In genomic region chr13:52756005-52756404, GRCm38 (mm10) we compare ENCODE assay signal across 18 mouse cellular contexts.
DNase-seq lines count a peak whose midpoint lies in the region; ATAC-seq and TF ChIP-seq lines count a peak whose summit lies in the region.
"Had no signal": no experiment of that assay in that cellular context is flagged by ENCODE, and none has a peak within 500 bp of the region (broad histone marks: within the 10 kb centered on the region; RNA-seq: fewer than 3 reads in every experiment).

No protein-coding gene starts in this region.

- no peaks in the 10 kb centered on the region for H3K9me3 ChIP-seq in hindbrain, postnatal 0 days (ENCODE audit: low read length)
- no peaks in the 10 kb centered on the region for H3K9me3 ChIP-seq in hindbrain, embryonic 10.5 days
- H3K9me3 ChIP-seq: embryonic facial prominence, embryonic 12.5 days; hindbrain, embryonic 12.5 days; limb, embryonic 12.5 days; liver, embryonic 13.5 days had no signal

- no peak overlapping the region for H3K9ac ChIP-seq in hindbrain, postnatal 0 days (replicated peaks; ENCODE audit: low read length)
- H3K9ac ChIP-seq: embryonic facial prominence, embryonic 12.5 days; hindbrain, embryonic 12.5 days; limb, embryonic 12.5 days; liver, embryonic 13.5 days had no signal

- no peak overlapping the region for H3K4me3 ChIP-seq in hindbrain, postnatal 0 days (ENCODE audit: low read length)
- H3K4me3 ChIP-seq in hindbrain, embryonic 10.5 days, result no peak overlapping the region
- no peak overlapping the region for H3K4me3 ChIP-seq in lung, adult 2 months (replicated peaks; ENCODE audit: extremely low read depth, low read depth, low read length)
- H3K4me3 ChIP-seq: embryonic facial prominence, embryonic 12.5 days; hindbrain, embryonic 12.5 days; limb, embryonic 12.5 days; liver, embryonic 13.5 days had no signal

- H3K27ac ChIP-seq in hindbrain, postnatal 0 days, result no peak overlapping the region
- H3K27ac ChIP-seq in hindbrain, embryonic 10.5 days, result no peak overlapping the region
- H3K27ac ChIP-seq: embryonic facial prominence, embryonic 12.5 days; hindbrain, embryonic 12.5 days; kidney, postnatal 0 days; limb, embryonic 12.5 days; liver, embryonic 13.5 days; stomach, postnatal 0 days had no signal

- H3K4me2 ChIP-seq in hindbrain, postnatal 0 days (ENCODE audit: low read depth, low read length), result no peak overlapping the region
- H3K4me2 ChIP-seq: embryonic facial prominence, embryonic 12.5 days; hindbrain, embryonic 12.5 days; limb, embryonic 12.5 days; liver, embryonic 13.5 days had no signal

- TF ChIP-seq POLR2A in lung, adult 2 months (IDR thresholded peaks at IDR 0.05; ENCODE audit: borderline replicate concordance, extremely low read depth, low read depth, low read length), result no peak

- WGBS in hindbrain, postnatal 0 days, result 45% methylated on average over 10 of the region's 10 CpGs
- WGBS in hindbrain, embryonic 10.5 days, result 74% methylated on average over 10 of the region's 10 CpGs
- 47% methylated on average over 10 of the region's 10 CpGs for WGBS in lung, adult 2 months

- H3K4me1 ChIP-seq in hindbrain, postnatal 0 days (ENCODE audit: insufficient read depth, low read length), result no peaks in the 10 kb centered on the region
- peaks cover 13% of the 10 kb centered on the region for H3K4me1 ChIP-seq in hindbrain, embryonic 10.5 days (replicated peaks)
- H3K4me1 ChIP-seq in lung, adult 2 months (ENCODE audit: control insufficient read depth, insufficient read depth, low read length), result peaks cover 3% of the 10 kb centered on the region
- H3K4me1 ChIP-seq: embryonic facial prominence, embryonic 12.5 days; hindbrain, embryonic 12.5 days; limb, embryonic 12.5 days; liver, embryonic 13.5 days had no signal

- no peaks in the 10 kb centered on the region for H3K36me3 ChIP-seq in hindbrain, postnatal 0 days (ENCODE audit: insufficient read depth, low read length)
- H3K36me3 ChIP-seq in hindbrain, embryonic 10.5 days, result no peaks in the 10 kb centered on the region
- H3K36me3 ChIP-seq: embryonic facial prominence, embryonic 12.5 days; hindbrain, embryonic 12.5 days; limb, embryonic 12.5 days; liver, embryonic 13.5 days had no signal

- peak; percentile 28 for DNase-seq in hindbrain, postnatal 0 days (ENCODE audit: low spot score)
- no peak for DNase-seq in hindbrain, embryonic 10.5 days (ENCODE audit: low spot score)
- DNase-seq in lung, adult 2 months, result peak; percentile 30
- peak; percentile 69 for DNase-seq in lung, postnatal 36 days
- DNase-seq in embryo, embryonic 10.5 days (ENCODE audit: low spot score), result no peak
- no peak for DNase-seq in adrenal gland, postnatal 10 days
- DNase-seq: cerebellum, postnatal 10 days; heart, adult 11 months; liver, embryonic 13.5 days; thymus, postnatal 25 days had no signal

- no peak for ATAC-seq in hindbrain, postnatal 0 days
- ATAC-seq in erythroblast, adult 5-6 weeks (replicated peaks; ENCODE audit: low FRiP score, poor library complexity, severe bottlenecking), result 0 out of 2 replicates have a peak, but pooled peaks have one; percentile 18
- ATAC-seq in granulocyte monocyte progenitor cell, adult 5-6 weeks (replicated peaks; ENCODE audit: poor library complexity, severe bottlenecking), result no peak
- ATAC-seq: Patski had no signal

- TF ChIP-seq CTCF in hindbrain, postnatal 0 days (IDR thresholded peaks at IDR 0.05; ENCODE audit: low read depth), result no peak
- no peak for TF ChIP-seq CTCF in lung, adult 2 months (IDR thresholded peaks at IDR 0.05; ENCODE audit: insufficient read depth, low read length)

- no peaks in the 10 kb centered on the region for H3K27me3 ChIP-seq in hindbrain, postnatal 0 days (ENCODE audit: insufficient read depth, low read length)
- peaks cover 4% of the 10 kb centered on the region; the same call in 1 of the 2 replicates for H3K27me3 ChIP-seq in hindbrain, embryonic 10.5 days (ENCODE audit: insufficient read depth, poor library complexity, severe bottlenecking)
- H3K27me3 ChIP-seq: embryonic facial prominence, embryonic 12.5 days; hindbrain, embryonic 12.5 days; limb, embryonic 12.5 days; liver, embryonic 13.5 days; Patski had no signal

Comparison
In these comparisons a context has a peak if more than half of its experiments do, and no peak if none do; other contexts are left out.
1. DNase-seq: peak in hindbrain, postnatal 0 days (single experiment), lung, adult 2 months (single experiment) and lung, postnatal 36 days (single experiment); none in hindbrain, embryonic 10.5 days (single experiment), embryo, embryonic 10.5 days (single experiment) and adrenal gland, postnatal 10 days (single experiment).